Mouse (Mus musculus) MEL (cell line): ENCODE results near the gene Kctd11.

ENCODE experiments used
- CHD2 ChIP-seq: IDR thresholded peaks from 2 replicates; pipeline ENCODE4 v1.6.1; 2011; ENCODE audit warnings: low read length, improper control_type of control experiment
- CTCF ChIP-seq, 3 experiments: IDR thresholded peaks in 2 of 3; conservative IDR thresholded peaks in 1 of 3; 2 replicates each; pipeline ENCODE4 v1.5.1; 2011 to 2012; ENCODE audit warnings: low read length in 3 of 3, low read depth in 2 of 3, mild to moderate bottlenecking in 2 of 3, improper control_type of control experiment in 1 of 3, inconsistent platforms in 1 of 3, mixed read lengths in 1 of 3, moderate library complexity in 1 of 3; ENCODE audit not compliant: control insufficient read depth in 1 of 3, insufficient read depth in 1 of 3, poor library complexity in 1 of 3, severe bottlenecking in 1 of 3
- EP300 ChIP-seq, 2 experiments: IDR thresholded peaks; 2 replicates each; pipeline ENCODE4 v1.6.1; 2011; ENCODE audit warnings: improper control_type of control experiment in 2 of 2, low read length in 2 of 2, low read depth in 1 of 2, mild to moderate bottlenecking in 1 of 2
- HCFC1 ChIP-seq: IDR thresholded peaks from 2 replicates; pipeline ENCODE4 v1.6.1; 2012; ENCODE audit warnings: low read depth, mild to moderate bottlenecking, inconsistent platforms, low read length, improper control_type of control experiment, moderate library complexity
- MAX ChIP-seq: IDR thresholded peaks from 2 replicates; pipeline ENCODE4 v1.6.1; 2011; ENCODE audit warnings: low read length, improper control_type of control experiment
- NELFE ChIP-seq: IDR thresholded peaks from 2 replicates; pipeline ENCODE4 v1.6.1; 2011; ENCODE audit warnings: low read depth, low read length, improper control_type of control experiment
- NRF1 ChIP-seq: IDR thresholded peaks from 2 replicates; pipeline ENCODE4 v1.6.1; 2014; ENCODE audit warnings: low read depth, mild to moderate bottlenecking, inconsistent platforms, low read length, improper control_type of control experiment, moderate library complexity; ENCODE audit not compliant: poor library complexity, insufficient read depth, severe bottlenecking
- POLR2A ChIP-seq, 2 experiments: IDR thresholded peaks; 2 replicates each; pipeline ENCODE4 v1.6.1; 2011 to 2012; ENCODE audit warnings: low read length in 2 of 2, mild to moderate bottlenecking in 2 of 2, control low read depth in 1 of 2, improper control_type of control experiment in 1 of 2, low read depth in 1 of 2, moderate library complexity in 1 of 2; ENCODE audit not compliant: control insufficient read depth in 1 of 2, insufficient read depth in 1 of 2, poor library complexity in 1 of 2
- TAL1 ChIP-seq: IDR thresholded peaks from 2 replicates; pipeline ENCODE4 v1.6.1; 2012; ENCODE audit warnings: mild to moderate bottlenecking, inconsistent platforms, low read length, moderate library complexity, mixed read lengths
- TCF12 ChIP-seq: IDR thresholded peaks from 2 replicates; pipeline ENCODE4 v1.6.1; 2014; ENCODE audit warnings: low read depth, mild to moderate bottlenecking, inconsistent platforms, low read length, improper control_type of control experiment, moderate library complexity
- ZKSCAN1 ChIP-seq: IDR thresholded peaks from 2 replicates; pipeline ENCODE4 v1.6.1; 2012; ENCODE audit warnings: low read depth, mild to moderate bottlenecking, inconsistent platforms, low read length, improper control_type of control experiment, moderate library complexity

DNA sequence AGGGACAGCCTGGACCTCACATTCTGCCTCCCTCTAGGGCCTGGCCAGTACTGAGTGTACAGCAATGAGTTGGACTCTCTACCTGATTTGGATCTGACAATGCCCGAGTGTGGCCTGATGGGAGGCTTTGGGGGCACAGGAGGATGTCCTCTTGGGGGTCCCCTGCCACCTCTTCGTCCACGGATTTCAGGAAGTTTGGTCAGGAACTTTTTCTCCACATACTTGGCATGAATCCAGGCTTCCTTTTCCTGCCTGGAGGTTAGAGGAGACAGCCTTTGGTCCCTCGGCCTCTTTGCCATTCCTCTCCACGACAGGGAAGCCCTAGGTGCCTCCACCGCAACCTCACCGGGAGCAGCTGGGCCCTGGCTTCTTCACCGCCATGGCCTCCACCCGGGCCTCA is 3.0 kb upstream of the Kctd11 start:
- TF ChIP-seq POLR2A (IDR thresholded peaks at IDR 0.05; ENCODE audit: control insufficient read depth in 1 of 2, insufficient read depth in 1 of 2, low read depth in 1 of 2, low read length in 2 of 2, poor library complexity in 1 of 2) = no peak
- TF ChIP-seq CHD2 = no peak
- TF ChIP-seq TCF12 = no peak
- TF ChIP-seq CTCF (IDR thresholded peaks at IDR 0.05 in 2 of 3, conservative IDR thresholded peaks at IDR 0.05 in 1 of 3; ENCODE audit: control insufficient read depth in 1 of 3, insufficient read depth in 1 of 3, low read depth in 2 of 3, low read length in 3 of 3, poor library complexity in 1 of 3, severe bottlenecking in 1 of 3) = no peak
- TF ChIP-seq EP300 (IDR thresholded peaks at IDR 0.05; ENCODE audit: low read depth in 1 of 2, low read length in 2 of 2) = no peak
- TF ChIP-seq MAX = no peak
- TF ChIP-seq ZKSCAN1 = no peak
- no peak for TF ChIP-seq NRF1
- no peak for TF ChIP-seq TAL1
- TF ChIP-seq HCFC1 = no peak
- TF ChIP-seq NELFE = no peak
